Mouse (Mus musculus): ENCODE data around the gene Sdr39u1.

Gene Sdr39u1

GRCm38 (mm10) chr14:55897671-55898070 is 2.4 kb downstream of the Sdr39u1 start:
- ChIA-PET POLR2A (interaction anchor here in 2 of 4 experiments (1.5 to 9.7 kb wide), 8 partner anchors 12 to 83 kb away, joined by 3 to 122 read pairs (median 14); partner anchors contain the start of genes Cbln3 (in 2 of the 2) and Khnyn (in 2 of the 2)), CTCF (interaction anchor here in 1 of 4 experiments (1.2 to 1.3 kb wide), 2 partner anchors 14 to 43 kb away, joined by 3 read pairs; partner anchors contain the start of genes Cbln3 and Khnyn)

GRCm38 (mm10) chr14:55886571-55887382 is 13.3 kb downstream of the Sdr39u1 start:
- CTCF ChIA-PET, result interaction anchor here (0.6 to 1.4 kb wide), 8 partner anchors 8 to 253 kb away, joined by 3 to 8 read pairs (median 4); no protein-coding TSS in a partner anchor
- POLR2A ChIA-PET, result interaction anchor here in 3 of 4 experiments (0.5 to 10.1 kb wide), 19 partner anchors 10 to 215 kb away, joined by 3 to 122 read pairs (median 5); partner anchors contain the start of genes Sdr39u1 (in 2 of the 3), Gmpr2 (in 1 of the 3), Nedd8 (in 1 of the 3) and Nfatc4 (in 1 of the 3)

GRCm38 (mm10) chr14:55885791-55886271 is 14.3 kb downstream of the Sdr39u1 start:
- ChIA-PET CTCF (interaction anchor here (0.6 to 2.3 kb wide), 10 partner anchors 12 to 252 kb away, joined by 3 to 24 read pairs (median 4); partner anchors contain the start of gene Sdr39u1 (in 1 of the 4)), POLR2A (interaction anchor here in 3 of 4 experiments (0.6 to 10.1 kb wide), 24 partner anchors 8 to 214 kb away, joined by 3 to 122 read pairs (median 5); partner anchors contain the start of genes Sdr39u1 (in 2 of the 3), Nedd8 (in 1 of the 3), Nfatc4 (in 1 of the 3) and Tinf2 (in 1 of the 3))

- POLR2A ChIA-PET, result interaction anchor here in 3 of 4 experiments (0.7 to 10.1 kb wide), 35 partner anchors 9 to 1310 kb away, joined by 3 to 122 read pairs (median 4); partner anchors contain the start of genes Sdr39u1 (in 3 of the 3), A730061H03Rik (in 1 of the 3), Dcaf11 (in 1 of the 3) and Nedd8 (in 1 of the 3)
- CTCF ChIA-PET, result interaction anchor here (0.6 to 2.3 kb wide), 17 partner anchors 10 to 1067 kb away, joined by 3 to 24 read pairs (median 3); partner anchors contain the start of genes Ap1g2 (in 1 of the 4) and Sdr39u1 (in 1 of the 4)
These were observed 14.8 kb downstream of the Sdr39u1 start for GRCm38 (mm10) chr14:55885114-55885790.

GRCm38 (mm10) chr14:55884713-55885113 is 15.4 kb downstream of the Sdr39u1 start, which contains the start of gene Khnyn:
Khnyn (plus strand) TSS chr14:55884947.
- CTCF ChIA-PET, result interaction anchor here (0.5 to 2.3 kb wide), 18 partner anchors 11 to 1067 kb away, joined by 3 to 24 read pairs (median 3); partner anchors contain the start of genes Ap1g2 (in 1 of the 4) and Sdr39u1 (in 1 of the 4)
- POLR2A ChIA-PET, result interaction anchor here in 3 of 4 experiments (0.7 to 10.1 kb wide), 33 partner anchors 10 to 1309 kb away, joined by 3 to 122 read pairs (median 4); partner anchors contain the start of genes Sdr39u1 (in 3 of the 3), A730061H03Rik (in 1 of the 3), Dcaf11 (in 1 of the 3) and Nedd8 (in 1 of the 3)

GRCm38 (mm10) chr14:55884166-55884565 is 15.9 kb downstream of the Sdr39u1 start, which contains the start of gene Cbln3:
Cbln3 (minus strand) TSS chr14:55884392.
- ChIA-PET CTCF (interaction anchor here in 3 of 4 experiments (0.5 to 2.9 kb wide), 12 partner anchors 10 to 778 kb away, joined by 3 to 24 read pairs (median 4); partner anchors contain the start of gene Ap1g2 (in 1 of the 3)), POLR2A (interaction anchor here in 3 of 4 experiments (0.7 to 10.1 kb wide), 24 partner anchors 10 to 1309 kb away, joined by 3 to 122 read pairs (median 6); partner anchors contain the start of genes Sdr39u1 (in 3 of the 3), A730061H03Rik (in 1 of the 3), Dcaf11 (in 1 of the 3) and Emc9 (in 1 of the 3))

GRCm38 (mm10) chr14:55883663-55884062 is 16.4 kb downstream of the Sdr39u1 start:
- POLR2A ChIA-PET, result interaction anchor here in 3 of 4 experiments (0.6 to 10.1 kb wide), 14 partner anchors 10 to 405 kb away, joined by 3 to 122 read pairs (median 7); partner anchors contain the start of genes Sdr39u1 (in 2 of the 3), Emc9 (in 1 of the 3) and Nynrin (in 1 of the 3)
- CTCF ChIA-PET, result interaction anchor here in 2 of 4 experiments (1.0 to 2.9 kb wide), 6 partner anchors 10 to 106 kb away, joined by 3 to 13 read pairs (median 4); no protein-coding TSS in a partner anchor

- ChIA-PET POLR2A (interaction anchor here in 3 of 4 experiments (0.6 to 10.1 kb wide), 21 partner anchors 9 to 1226 kb away, joined by 3 to 122 read pairs (median 4); partner anchors contain the start of genes Sdr39u1 (in 3 of the 3), Emc9 (in 1 of the 3), Mdp1 (in 1 of the 3) and Nynrin (in 1 of the 3)), CTCF (interaction anchor here in 3 of 4 experiments (0.8 to 2.9 kb wide), 10 partner anchors 9 to 105 kb away, joined by 3 to 13 read pairs (median 3); partner anchors contain the start of gene Nynrin (in 1 of the 3))
These were observed 16.9 kb downstream of the Sdr39u1 start for GRCm38 (mm10) chr14:55883149-55883661.

- ChIA-PET POLR2A (interaction anchor here (0.7 to 10.1 kb wide), 24 partner anchors 8 to 819 kb away, joined by 3 to 122 read pairs (median 3); partner anchors contain the start of genes Sdr39u1 (in 4 of the 4), Mdp1 (in 1 of the 4), Nynrin (in 1 of the 4) and Rabggta (in 1 of the 4)), CTCF (interaction anchor here in 3 of 4 experiments (0.5 to 2.9 kb wide), 15 partner anchors 8 to 1312 kb away, joined by 3 to 13 read pairs (median 4); partner anchors contain the start of gene Nynrin (in 1 of the 3))
These were observed 17.9 kb downstream of the Sdr39u1 start for GRCm38 (mm10) chr14:55882171-55882641.

GRCm38 (mm10) chr14:55880982-55881381 is 19.1 kb downstream of the Sdr39u1 start:
- ChIA-PET POLR2A (interaction anchor here in 2 of 4 experiments (0.6 to 10.1 kb wide), 6 partner anchors 10 to 183 kb away, joined by 3 to 122 read pairs (median 38); partner anchors contain the start of gene Sdr39u1 (in 2 of the 2)), CTCF (interaction anchor here in 2 of 4 experiments (1.0 to 2.0 kb wide), 3 partner anchors 14 to 24 kb away, joined by 3 to 5 read pairs (median 4); partner anchors contain the start of gene Sdr39u1 (in 1 of the 2))

- CTCF ChIA-PET, result interaction anchor here in 3 of 4 experiments (0.5 to 2.1 kb wide), 20 partner anchors 9 to 423 kb away, joined by 3 to 16 read pairs (median 4); partner anchors contain the start of genes Sdr39u1 (in 2 of the 3) and Ripk3 (in 1 of the 3)
- POLR2A ChIA-PET, result interaction anchor here in 2 of 4 experiments (0.9 to 1.7 kb wide), 10 partner anchors 10 to 208 kb away, joined by 3 to 6 read pairs (median 4); partner anchors contain the start of genes Sdr39u1 (in 2 of the 2) and Nfatc4 (in 1 of the 2)
These were observed 20.5 kb downstream of the Sdr39u1 start for GRCm38 (mm10) chr14:55879623-55880022.

GRCm38 (mm10) chr14:55878316-55878940 is 21.7 kb downstream of the Sdr39u1 start:
- ChIA-PET CTCF (interaction anchor here in 3 of 4 experiments (0.7 to 2.1 kb wide), 12 partner anchors 8 to 478 kb away, joined by 3 to 16 read pairs (median 4); no protein-coding TSS in a partner anchor), POLR2A (interaction anchor here (0.6 to 1.8 kb wide), 12 partner anchors 8 to 207 kb away, joined by 3 to 5 read pairs (median 4); partner anchors contain the start of genes Sdr39u1 (in 2 of the 4) and Nfatc4 (in 1 of the 4))

GRCm38 (mm10) chr14:55877469-55878315 is 22.4 kb downstream of the Sdr39u1 start:
- CTCF ChIA-PET, result interaction anchor here in 3 of 4 experiments (0.7 to 2.1 kb wide), 12 partner anchors 9 to 478 kb away, joined by 3 to 16 read pairs (median 3); partner anchors contain the start of gene Ripk3 (in 1 of the 3)
- POLR2A ChIA-PET, result interaction anchor here (0.6 to 1.8 kb wide), 12 partner anchors 8 to 217 kb away, joined by 3 to 5 read pairs (median 4); partner anchors contain the start of genes Mdp1 (in 1 of the 4) and Sdr39u1 (in 1 of the 4)
